Comparison of ENCODE assay signal across 19 mouse cellular contexts in the genomic region with DNA sequence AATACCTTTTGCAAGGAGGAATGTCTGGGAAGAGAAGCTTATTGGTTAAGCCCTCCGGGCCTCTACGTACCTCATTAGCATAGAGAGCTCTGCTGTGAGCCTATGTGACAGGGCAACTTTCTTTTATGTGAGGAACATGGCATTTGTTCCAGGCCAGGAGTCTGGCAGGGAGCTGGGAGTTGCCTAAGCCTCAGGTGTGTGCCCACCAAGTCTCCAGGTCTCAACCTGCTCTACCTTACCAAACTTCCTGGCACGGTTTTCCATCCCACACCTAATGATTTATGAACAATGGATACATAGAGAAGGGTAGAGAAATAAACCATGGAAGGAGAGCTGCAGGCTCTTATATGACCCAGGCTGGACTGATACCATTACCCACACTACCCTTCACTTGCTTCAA. TPM values are rescaled to one million over a fixed set of nuclear protein-coding genes. Genes with fewer than 3 reads are reported as not detected.
"Had no signal": no experiment of that assay in that cellular context is flagged by ENCODE, and none has a peak within 500 bp of the region (broad histone marks: within the 10 kb centered on the region; RNA-seq: fewer than 3 reads in every experiment).

No protein-coding gene starts in this region.

- DNase-seq: cerebellum, adult 2 months; cerebellum, adult 8-10 months; cerebellum, adult 9-10 months; cerebellum, adult 9-11 months; cerebellum, postnatal 10 days; cerebellum, postnatal 14 days; cerebellum, postnatal 25 days; cerebellum, postnatal 36 days; embryo, embryonic 11 days; forebrain, postnatal 0 days; gastrocnemius, adult 2 months; gastrocnemius, postnatal 10 days; gastrocnemius, postnatal 14 days; gastrocnemius, postnatal 25 days; gastrocnemius, postnatal 36 days; heart, adult 11 months; heart, adult 18-20 months; heart, adult 2 months had no signal

RNA-seq across cellular contexts. Expression of gene Myrip, which starts 52.6 kb away (rescaled TPM):
- polyA plus RNA-seq: erythroblast, embryonic 14.5 days had no signal
